Mouse (Mus musculus) heart, embryonic 15.5 days (tissue): ENCODE measurements around the gene Cldn14. TPM values are rescaled to one million over a fixed set of nuclear protein-coding genes. Genes with fewer than 3 reads are reported as not detected.
A peak's percentile ranks its signal among the peaks of the same experiment; 100 is the strongest.

Experiments
- ATAC-seq: fragments of 200-750 bp; cut with Nextera tagmentation; replicated peaks from 2 replicates; pipeline ENCODE4 v1.8.0; 2017; ENCODE audit warnings: low read depth, moderate TSS enrichment; ENCODE audit not compliant: insufficient number of reproducible peaks, insufficient read depth, low FRiP score
- H3K27ac ChIP-seq: fragments of 300-500 bp; sonication (generic); 2 replicates; pipeline ENCODE4 v1.5.1; 2015; ENCODE audit warnings: mild to moderate bottlenecking, inconsistent platforms
- H3K27me3 ChIP-seq: fragments of 300-500 bp; sonication (generic); 2 replicates; pipeline ENCODE4 v1.6.1; 2015; ENCODE audit warnings: inconsistent platforms
- H3K36me3 ChIP-seq: fragments of 300-500 bp; sonication (generic); 2 replicates; pipeline ENCODE4 v1.6.1; 2015; ENCODE audit warnings: mild to moderate bottlenecking, inconsistent platforms
- H3K4me1 ChIP-seq: fragments of 300-500 bp; sonication (generic); replicated peaks from 2 replicates; pipeline ENCODE4 v1.6.1; 2015; ENCODE audit warnings: inconsistent platforms
- H3K4me2 ChIP-seq: fragments of 300-500 bp; sonication (generic); 2 replicates; pipeline ENCODE4 v1.6.1; 2015; ENCODE audit warnings: inconsistent platforms, mild to moderate bottlenecking, moderate library complexity
- H3K4me3 ChIP-seq: fragments of 300-500 bp; sonication (generic); 2 replicates; pipeline ENCODE4 v1.5.1; 2015; ENCODE audit warnings: mild to moderate bottlenecking, inconsistent platforms
- H3K9ac ChIP-seq: fragments of 300-500 bp; sonication (generic); 2 replicates; pipeline ENCODE4 v1.6.1; 2015; ENCODE audit warnings: mild to moderate bottlenecking, inconsistent platforms
- H3K9me3 ChIP-seq: fragments of 300-500 bp; sonication (generic); replicated peaks from 2 replicates; pipeline ENCODE4 v1.6.1; 2016; ENCODE audit warnings: inconsistent platforms
- WGBS: fragments of 180-500 bp; shearing (Covaris S2); methylation state at CpG from one replicate; pipeline ENCODE4 v1.1.7; 2015; ENCODE audit warnings: mixed read lengths; 5-methylcytosine and 5-hydroxymethylcytosine counted together
- polyA plus RNA-seq: library from polyadenylated mRNA; unstranded; fragments of >200 nt; fragmentation: Nextera tagmentation; extraction: Ambion mirVana; gene quantifications from 2 replicates; pipeline ENCODE4 v1.2.1, GENCODE M21; 2015

The Cldn14 gene
- polyA plus RNA-seq, 1 experiment from 2014 or later = not detected

GRCm38 (mm10) chr16:93923788-93924187 is 84.8 kb downstream of the Cldn14 start:
- Histone ChIP-seq H3K27ac (no peak overlapping the region), H3K4me1 (no peaks in the 10 kb centered on the region), H3K36me3 (no peaks in the 10 kb centered on the region), H3K27me3 (no peaks in the 10 kb centered on the region), H3K4me3 (no peak overlapping the region), H3K9me3 (no peaks in the 10 kb centered on the region), H3K4me2 (no peak overlapping the region), H3K9ac (no peak overlapping the region)
- 79% methylated on average over 7 of the region's 7 CpGs for WGBS
- ATAC-seq = no peak

GRCm38 (mm10) chr16:93922835-93923389 is 85.7 kb downstream of the Cldn14 start:
- H3K4me3 ChIP-seq = no peak overlapping the region
- no peaks in the 10 kb centered on the region for H3K27me3 ChIP-seq
- no peaks in the 10 kb centered on the region for H3K36me3 ChIP-seq
- H3K9ac ChIP-seq = no peak overlapping the region
- H3K4me1 ChIP-seq = 0 out of 2 replicates have a peak, but pooled peaks cover 2% of the 10 kb centered on the region
- no peak for ATAC-seq
- H3K9me3 ChIP-seq = no peaks in the 10 kb centered on the region
- 72% methylated on average over 5 of the region's 5 CpGs for WGBS
- no peak overlapping the region for H3K27ac ChIP-seq
- no peak overlapping the region for H3K4me2 ChIP-seq

GRCm38 (mm10) chr16:93920673-93921072 is 88.0 kb downstream of the Cldn14 start:
- H3K4me3 ChIP-seq = no peak overlapping the region
- H3K27me3 ChIP-seq = no peaks in the 10 kb centered on the region
- no peak overlapping the region for H3K4me2 ChIP-seq
- H3K36me3 ChIP-seq = no peaks in the 10 kb centered on the region
- 42% methylated on average over 4 of the region's 4 CpGs for WGBS
- ATAC-seq = no peak
- 0 out of 2 replicates have a peak, but pooled peaks cover 2% of the 10 kb centered on the region for H3K4me1 ChIP-seq
- H3K9ac ChIP-seq = no peak overlapping the region
- H3K27ac ChIP-seq = no peak overlapping the region
- H3K9me3 ChIP-seq = no peaks in the 10 kb centered on the region

DNA sequence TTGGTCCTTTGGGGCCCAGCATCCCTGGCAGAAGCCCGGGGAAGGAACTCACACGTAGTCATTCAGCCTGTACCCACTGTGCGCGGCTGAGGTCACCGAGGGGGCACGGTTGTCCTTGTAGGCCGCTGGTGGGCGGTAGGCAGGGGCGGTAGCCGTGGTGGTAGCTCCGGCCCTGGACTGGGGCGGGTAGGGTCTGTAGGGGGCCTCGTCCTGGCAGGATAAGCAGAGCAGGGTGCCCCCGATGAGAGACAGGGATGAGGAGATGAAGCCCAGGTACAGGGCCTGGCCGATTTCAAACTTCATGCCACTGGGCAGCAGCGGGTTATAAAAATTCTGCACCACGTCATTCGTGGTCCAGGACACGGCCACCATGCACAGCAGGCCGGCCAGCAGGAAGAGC is 89.4 kb downstream of the Cldn14 start:
- ATAC-seq = no peak
- no peak overlapping the region for H3K9ac ChIP-seq
- no peak overlapping the region for H3K27ac ChIP-seq
- no peaks in the 10 kb centered on the region for H3K36me3 ChIP-seq
- WGBS = 78% methylated on average over 20 of the region's 20 CpGs
- H3K4me2 ChIP-seq = no peak overlapping the region
- no peaks in the 10 kb centered on the region for H3K27me3 ChIP-seq
- H3K4me1 ChIP-seq = 0 out of 2 replicates have a peak, but pooled peaks cover 2% of the 10 kb centered on the region
- no peaks in the 10 kb centered on the region for H3K9me3 ChIP-seq
- H3K4me3 ChIP-seq = no peak overlapping the region

DNA sequence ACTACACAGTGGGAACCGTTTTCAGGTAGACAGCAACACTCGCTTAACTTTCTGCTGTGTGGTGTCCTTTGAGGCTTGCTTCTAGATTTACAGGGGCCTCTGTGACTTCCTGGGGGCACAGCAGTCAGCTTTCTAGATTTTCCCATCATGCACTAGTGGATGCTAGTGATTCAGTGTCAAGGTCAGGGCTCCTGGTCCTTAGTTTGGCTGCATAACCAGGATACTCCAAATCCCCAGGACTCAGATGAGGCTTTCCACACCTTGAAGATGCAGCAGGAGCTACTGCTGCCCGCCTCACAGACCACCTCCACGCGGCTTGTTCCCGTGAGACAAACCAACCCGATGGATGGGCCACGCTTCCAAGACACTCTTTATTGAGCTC is 90.0 kb downstream of the Cldn14 start:
- Histone ChIP-seq H3K4me2 (peak overlapping the region; percentile 39; the same call in 1 of the 2 replicates), H3K9me3 (no peaks in the 10 kb centered on the region), H3K36me3 (no peaks in the 10 kb centered on the region), H3K27ac (no peak overlapping the region), H3K4me3 (no peak overlapping the region), H3K9ac (no peak overlapping the region), H3K27me3 (no peaks in the 10 kb centered on the region), H3K4me1 (0 out of 2 replicates have a peak, but pooled peaks cover 2% of the 10 kb centered on the region)
- ATAC-seq = no peak
- 61% methylated on average over 8 of the region's 8 CpGs for WGBS

GRCm38 (mm10) chr16:93917712-93918678 is 90.6 kb downstream of the Cldn14 start:
- Histone ChIP-seq H3K4me3 (no peak overlapping the region), H3K4me1 (0 out of 2 replicates have a peak, but pooled peaks cover 2% of the 10 kb centered on the region), H3K27me3 (no peaks in the 10 kb centered on the region), H3K36me3 (no peaks in the 10 kb centered on the region), H3K9ac (no peak overlapping the region), H3K27ac (no peak overlapping the region), H3K4me2 (peak overlapping the region; percentile 39; the same call in 1 of the 2 replicates), H3K9me3 (no peaks in the 10 kb centered on the region)
- peak; percentile 37; the same call in 1 of the 2 replicates for ATAC-seq
- 34% methylated on average over 22 of the region's 22 CpGs for WGBS

GRCm38 (mm10) chr16:93915338-93915849 is 93.2 kb downstream of the Cldn14 start:
- WGBS = 31% methylated on average over 10 of the region's 10 CpGs
- no peaks in the 10 kb centered on the region for H3K9me3 ChIP-seq
- no peaks in the 10 kb centered on the region for H3K36me3 ChIP-seq
- no peaks in the 10 kb centered on the region for H3K27me3 ChIP-seq
- 0 out of 2 replicates have a peak, but pooled peaks cover 2% of the 10 kb centered on the region for H3K4me1 ChIP-seq
- no peak overlapping the region for H3K4me2 ChIP-seq
- no peak overlapping the region for H3K27ac ChIP-seq
- H3K9ac ChIP-seq = no peak overlapping the region
- ATAC-seq = no peak
- H3K4me3 ChIP-seq = no peak overlapping the region

GRCm38 (mm10) chr16:93913881-93914576 is 94.6 kb downstream of the Cldn14 start:
- Histone ChIP-seq H3K9me3 (no peaks in the 10 kb centered on the region), H3K4me3 (no peak overlapping the region), H3K9ac (no peak overlapping the region), H3K4me1 (0 out of 2 replicates have a peak, but pooled peaks cover 2% of the 10 kb centered on the region), H3K36me3 (no peaks in the 10 kb centered on the region), H3K27ac (no peak overlapping the region), H3K27me3 (no peaks in the 10 kb centered on the region), H3K4me2 (no peak overlapping the region)
- 66% methylated on average over 10 of the region's 10 CpGs for WGBS
- ATAC-seq = no peak

DNA sequence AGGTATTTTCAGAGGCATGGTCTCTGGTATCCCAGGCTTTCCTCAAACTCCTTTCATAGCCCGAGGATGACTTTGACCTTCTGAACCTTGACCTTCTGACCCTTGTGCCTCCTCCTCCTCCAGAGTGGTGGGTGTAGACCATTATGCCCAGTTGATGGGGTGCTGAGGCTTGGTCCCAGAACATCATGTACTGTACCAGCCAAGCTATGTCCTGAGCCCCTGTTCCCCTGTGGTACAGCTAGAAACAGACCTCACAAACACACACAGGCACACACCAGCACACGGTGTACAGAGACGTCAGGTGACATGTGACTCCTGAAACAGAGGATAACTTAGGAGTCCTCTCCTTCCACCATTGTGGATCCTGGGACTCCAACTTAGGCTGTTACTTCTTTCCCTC is 95.8 kb downstream of the Cldn14 start:
- Histone ChIP-seq H3K4me3 (no peak overlapping the region), H3K4me2 (no peak overlapping the region), H3K4me1 (no peaks in the 10 kb centered on the region), H3K27me3 (no peaks in the 10 kb centered on the region), H3K27ac (no peak overlapping the region), H3K9ac (no peak overlapping the region), H3K36me3 (no peaks in the 10 kb centered on the region), H3K9me3 (no peaks in the 10 kb centered on the region)
- 61% methylated on average over 3 of the region's 3 CpGs for WGBS
- no peak for ATAC-seq

GRCm38 (mm10) chr16:93912158-93912557 is 96.5 kb downstream of the Cldn14 start:
- Histone ChIP-seq H3K4me1 (no peaks in the 10 kb centered on the region), H3K27me3 (no peaks in the 10 kb centered on the region), H3K36me3 (no peaks in the 10 kb centered on the region), H3K9me3 (no peaks in the 10 kb centered on the region), H3K27ac (no peak overlapping the region), H3K4me3 (no peak overlapping the region), H3K9ac (no peak overlapping the region), H3K4me2 (no peak overlapping the region)
- WGBS = 63% methylated on average over 5 of the region's 5 CpGs
- ATAC-seq = no peak
